Mouse (Mus musculus) liver, embryonic 14.5 days (tissue): Measurements from ENCODE around the gene Pacs2.

ENCODE experiments used
- CTCF ChIP-seq: IDR thresholded peaks from 2 replicates; pipeline ENCODE4 v1.5.1; 2016; ENCODE audit warnings: antibody characterized with exemption, low read depth, control low read depth
- EP300 ChIP-seq: IDR thresholded peaks from 2 replicates; pipeline ENCODE4 v1.6.1; 2016; ENCODE audit warnings: antibody characterized with exemption, low read depth

GRCm38 (mm10) chr12:113103846-113104451, 89.6 kb downstream of the Pacs2 start:
- TF ChIP-seq EP300: no peak
- TF ChIP-seq CTCF: peak; percentile 81
